Mouse (Mus musculus): ENCODE data around the gene Pex5. TPM values are rescaled to one million over a fixed set of nuclear protein-coding genes. Genes with fewer than 3 reads are reported as not detected.

Gene Pex5
- 10 to 100 TPM; 21.4 to 24.9 (median 22.9) TPM for total RNA-seq (2022)

- DNase-seq (ENCODE audit: low spot score in 2 of 2): peak; percentile 94 to 95
Measured at GRCm38 (mm10) chr6:124414927-124415325, at the start of gene Pex5. Gene Pex5 (minus strand): TSS chr6:124415067.

GRCm38 (mm10) chr6:124463881-124464291, 49.0 kb upstream of the Pex5 start:
- DNase-seq (ENCODE audit: low spot score in 2 of 2): no peak

DNA sequence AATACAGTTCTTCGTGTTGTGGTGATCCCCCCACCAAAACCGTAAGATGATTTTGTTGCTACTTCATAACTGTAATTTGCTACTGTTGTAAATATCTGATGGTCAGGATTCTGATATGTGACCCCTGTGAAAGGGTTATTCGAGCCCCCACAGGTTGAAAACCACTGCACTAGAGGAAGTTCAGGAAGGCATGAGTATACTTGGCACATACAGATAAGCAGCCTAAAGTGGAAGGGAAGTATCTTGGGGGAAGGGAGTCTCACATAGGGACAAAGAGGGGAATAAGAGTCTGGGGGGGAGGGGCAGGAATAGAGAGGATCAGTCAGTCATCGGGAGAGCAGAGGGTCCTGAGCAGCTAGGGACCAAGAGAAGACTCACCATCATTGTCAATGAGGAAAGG, 44.5 kb upstream of the Pex5 start:
- DNase-seq (ENCODE audit: low spot score in 2 of 2): no peak

DNA sequence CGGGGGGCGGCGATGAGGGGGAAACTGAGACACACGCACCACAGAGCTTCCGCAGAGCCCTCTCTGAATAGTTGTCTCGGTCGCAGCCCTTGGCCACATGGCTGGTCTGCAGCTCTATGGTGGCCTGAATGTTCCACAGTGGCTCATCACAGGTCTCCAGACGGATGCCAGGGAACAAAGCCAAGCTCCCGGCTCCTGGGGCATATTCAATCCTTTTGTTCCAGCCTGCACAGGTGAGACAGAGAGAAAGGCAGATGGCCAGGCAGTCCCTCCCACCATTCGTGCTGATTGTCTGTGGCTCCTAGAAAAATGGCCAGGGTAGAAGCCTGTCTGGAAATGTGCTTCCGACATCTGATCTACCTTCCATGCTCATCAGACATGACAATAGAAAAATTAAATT, 43.6 kb upstream of the Pex5 start:
- DNase-seq (ENCODE audit: low spot score in 2 of 2): no peak

GRCm38 (mm10) chr6:124457827-124458226, 43.0 kb upstream of the Pex5 start:
- DNase-seq (ENCODE audit: low spot score in 2 of 2): no peak

DNA sequence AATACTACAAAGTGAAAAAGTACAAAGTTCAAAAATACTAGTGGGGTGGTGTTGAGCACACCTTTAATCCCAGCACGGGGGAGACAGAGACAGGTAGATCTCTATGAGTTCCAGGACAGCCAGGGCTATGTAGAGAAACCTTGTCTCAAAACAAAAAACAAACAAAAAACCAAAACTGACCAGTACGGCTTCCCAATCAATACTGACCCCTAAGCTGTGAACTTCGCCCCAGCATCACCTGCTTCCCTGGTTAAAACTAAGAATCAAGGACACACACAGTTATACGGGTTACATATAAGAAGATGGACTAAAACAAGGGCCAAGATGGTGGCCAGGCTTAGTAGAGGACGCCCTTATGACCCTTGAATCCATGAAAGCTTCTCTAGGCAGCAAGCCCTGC, 41.4 kb upstream of the Pex5 start:
- DNase-seq (ENCODE audit: low spot score in 2 of 2): no peak

GRCm38 (mm10) chr6:124453756-124454155, 38.9 kb upstream of the Pex5 start:
- DNase-seq (ENCODE audit: low spot score in 2 of 2): no peak

GRCm38 (mm10) chr6:124451995-124452394, 37.1 kb upstream of the Pex5 start:
- DNase-seq (ENCODE audit: low spot score in 2 of 2): no peak

GRCm38 (mm10) chr6:124449668-124450383, 35.0 kb upstream of the Pex5 start:
- DNase-seq (ENCODE audit: low spot score in 2 of 2): no peak

- no peak for DNase-seq (ENCODE audit: low spot score in 2 of 2)
Measured at GRCm38 (mm10) chr6:124448959-124449667, 34.2 kb upstream of the Pex5 start.

DNA sequence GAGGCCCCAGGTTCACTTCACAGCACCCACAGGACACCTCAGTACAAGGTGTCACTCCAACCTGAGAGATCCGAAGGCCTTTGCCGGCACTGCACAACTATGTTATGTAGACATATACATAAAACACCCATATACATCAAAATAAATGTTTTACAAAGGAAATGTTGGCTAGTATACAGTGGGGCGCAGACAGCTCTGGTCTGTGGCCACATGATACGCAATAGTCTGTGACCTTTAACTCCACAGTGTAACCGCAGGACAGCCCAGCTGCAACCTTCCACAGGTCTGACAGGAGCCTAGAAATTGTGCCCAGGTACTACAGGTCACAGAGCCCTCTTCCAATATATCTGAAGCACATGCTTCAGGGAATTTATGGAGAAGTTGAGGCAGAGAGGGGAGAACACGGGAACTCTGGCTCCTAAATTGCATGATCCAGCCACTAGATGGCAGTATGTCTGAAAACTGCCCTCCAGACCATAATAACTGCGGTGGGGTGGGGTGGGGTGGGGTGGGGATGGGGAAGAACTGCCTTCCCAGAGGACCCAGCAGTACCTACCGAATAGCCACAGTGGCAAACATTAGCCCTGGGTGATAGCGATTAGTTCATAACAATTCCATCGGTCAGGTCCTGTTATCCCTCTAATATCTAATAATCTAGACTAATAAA, 33.5 kb upstream of the Pex5 start:
- DNase-seq (ENCODE audit: low spot score in 2 of 2): no peak

- no peak for DNase-seq (ENCODE audit: low spot score in 2 of 2)
Measured at GRCm38 (mm10) chr6:124447356-124447755, 32.5 kb upstream of the Pex5 start.

DNA sequence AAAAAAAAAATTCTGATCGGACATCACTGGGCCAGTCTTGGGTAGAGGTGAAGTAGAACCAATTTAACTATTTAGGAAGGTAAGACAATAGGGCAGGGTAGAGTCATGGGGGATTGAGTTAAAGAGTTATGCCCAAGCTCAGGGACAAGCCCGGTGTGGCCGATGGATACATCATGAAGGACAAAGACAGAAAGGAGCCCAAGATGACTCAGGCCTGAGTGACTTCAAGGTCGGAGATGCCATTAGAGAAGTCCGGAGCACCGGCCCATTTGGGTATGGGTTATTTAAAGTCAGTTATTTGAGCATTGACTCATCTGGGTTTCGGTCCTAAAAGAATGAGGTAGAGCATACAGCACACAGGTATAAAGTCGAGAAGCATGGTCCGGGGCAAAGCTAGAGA, 31.6 kb upstream of the Pex5 start:
- DNase-seq (ENCODE audit: low spot score in 2 of 2): no peak

GRCm38 (mm10) chr6:124446024-124446423, 31.2 kb upstream of the Pex5 start:
- no peak for DNase-seq (ENCODE audit: low spot score in 2 of 2)

DNA sequence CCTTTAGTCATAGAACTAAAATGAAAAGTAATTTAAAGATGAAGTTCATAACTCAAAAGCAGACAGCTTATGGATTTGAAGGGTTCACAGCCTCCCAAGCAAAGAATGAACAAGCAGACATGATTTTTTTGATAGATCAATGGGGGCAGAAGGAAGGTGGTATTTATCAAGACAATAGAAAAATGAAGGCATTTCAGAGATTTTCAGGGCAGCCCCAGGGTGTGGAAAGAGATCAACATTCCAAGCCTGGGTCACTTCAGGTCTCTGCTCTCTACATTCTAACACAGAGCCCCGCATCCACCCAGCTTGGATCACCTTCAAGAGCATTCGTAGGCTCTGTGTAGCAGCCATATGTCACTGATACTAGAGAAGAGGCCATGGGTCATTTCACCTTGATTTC, 28.5 kb upstream of the Pex5 start:
- no peak for DNase-seq (ENCODE audit: low spot score in 2 of 2)

DNA sequence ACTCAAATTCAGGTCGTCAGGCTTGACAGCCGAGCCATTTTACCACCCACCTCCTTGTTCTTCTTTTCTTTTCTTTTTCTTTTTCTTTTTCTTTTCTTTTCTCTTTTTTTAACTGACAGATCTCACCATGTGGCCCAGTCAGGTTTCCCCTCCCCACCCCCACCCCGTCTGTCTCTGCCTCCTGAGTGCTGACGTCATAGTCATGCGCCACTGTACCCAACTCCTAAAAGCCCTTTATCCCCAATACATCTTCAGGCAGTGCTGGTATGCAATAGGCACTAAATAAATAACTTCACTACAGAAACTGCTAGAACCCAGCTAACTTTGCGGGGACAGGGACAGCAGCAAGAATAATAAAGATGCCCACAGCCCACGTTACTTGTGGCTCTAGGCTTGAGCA, 21.4 kb upstream of the Pex5 start:
- no peak for DNase-seq (ENCODE audit: low spot score in 2 of 2)

DNA sequence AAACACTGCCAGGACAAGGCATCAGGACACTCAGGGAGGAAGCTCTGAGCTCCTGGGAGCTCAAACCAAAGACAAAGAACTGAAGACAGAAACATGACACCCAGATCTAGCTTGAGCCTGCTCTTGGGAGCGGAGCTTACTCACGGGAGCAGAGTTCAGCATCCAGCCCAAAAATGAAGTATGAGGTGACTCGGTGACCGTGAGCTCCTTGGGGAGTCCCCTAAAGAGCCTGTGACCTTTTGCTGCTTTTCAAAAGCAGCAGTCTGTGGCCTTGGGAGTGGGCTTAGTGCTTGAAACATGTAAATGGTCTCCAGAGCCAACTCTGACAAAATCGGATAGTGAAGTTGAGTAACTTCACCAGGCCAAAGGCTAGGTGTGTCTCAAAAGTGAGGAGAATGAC, 20.3 kb upstream of the Pex5 start:
- DNase-seq (ENCODE audit: low spot score in 2 of 2): no peak

GRCm38 (mm10) chr6:124433688-124434324, 18.9 kb upstream of the Pex5 start:
- DNase-seq (ENCODE audit: low spot score in 2 of 2): no peak

- DNase-seq (ENCODE audit: low spot score in 2 of 2): no peak
Measured at GRCm38 (mm10) chr6:124430784-124431495, 16.1 kb upstream of the Pex5 start.

GRCm38 (mm10) chr6:124430379-124430778, 15.5 kb upstream of the Pex5 start:
- no peak for DNase-seq (ENCODE audit: low spot score in 2 of 2)

Measured in gastrocnemius, adult 8-10 months (tissue).